Mouse (Mus musculus) embryonic facial prominence, embryonic 15.5 days (tissue): Measurements from ENCODE around the gene Gm9944. TPM values are rescaled to one million over a fixed set of nuclear protein-coding genes. Genes with fewer than 3 reads are reported as not detected.

Experiments used
- ATAC-seq: fragments of 200-750 bp; cut with Nextera tagmentation; 2 replicates; pipeline ENCODE4 v1.8.0; 2017; ENCODE audit warnings: low read depth, moderate TSS enrichment; ENCODE audit not compliant: insufficient number of reproducible peaks, low FRiP score, low TSS enrichment
- H3K27ac ChIP-seq: fragments of 300-500 bp; sonication (generic); replicated peaks from 2 replicates; pipeline ENCODE4 v1.5.1; 2015; ENCODE audit warnings: mild to moderate bottlenecking, inconsistent platforms
- H3K27me3 ChIP-seq: fragments of 300-500 bp; sonication (generic); 2 replicates; pipeline ENCODE4 v1.6.1; 2015; ENCODE audit warnings: inconsistent platforms
- H3K36me3 ChIP-seq: fragments of 300-500 bp; sonication (generic); 2 replicates; pipeline ENCODE4 v1.6.1; 2015; ENCODE audit warnings: mild to moderate bottlenecking, inconsistent platforms
- H3K4me1 ChIP-seq: fragments of 300-500 bp; sonication (generic); 2 replicates; pipeline ENCODE4 v1.6.1; 2015; ENCODE audit warnings: inconsistent platforms
- H3K4me2 ChIP-seq: fragments of 300-500 bp; sonication (generic); replicated peaks from 2 replicates; pipeline ENCODE4 v1.6.1; 2015; ENCODE audit warnings: mild to moderate bottlenecking, inconsistent platforms
- H3K4me3 ChIP-seq: fragments of 300-500 bp; sonication (generic); replicated peaks from 2 replicates; pipeline ENCODE4 v1.5.1; 2015; ENCODE audit warnings: mild to moderate bottlenecking, inconsistent platforms
- H3K9ac ChIP-seq: fragments of 300-500 bp; sonication (generic); 2 replicates; pipeline ENCODE4 v1.6.1; 2015; ENCODE audit warnings: inconsistent platforms
- H3K9me3 ChIP-seq: fragments of 300-500 bp; sonication (generic); replicated peaks from 2 replicates; pipeline ENCODE4 v1.6.1; 2016; ENCODE audit warnings: inconsistent platforms
- WGBS: fragments of 180-500 bp; shearing (Covaris S2); methylation state at CpG from one replicate; pipeline ENCODE4 v1.1.7; 2015; 5-methylcytosine and 5-hydroxymethylcytosine counted together
- polyA plus RNA-seq: library from polyadenylated mRNA; unstranded; fragments of >200 nt; fragmentation: Nextera tagmentation; extraction: Ambion mirVana; gene quantifications from 2 replicates; pipeline ENCODE4 v1.2.1, GENCODE M21; 2015

Gm9944 gene
- polyA plus RNA-seq, 1 experiment from 2014 or later = not detected

DNA sequence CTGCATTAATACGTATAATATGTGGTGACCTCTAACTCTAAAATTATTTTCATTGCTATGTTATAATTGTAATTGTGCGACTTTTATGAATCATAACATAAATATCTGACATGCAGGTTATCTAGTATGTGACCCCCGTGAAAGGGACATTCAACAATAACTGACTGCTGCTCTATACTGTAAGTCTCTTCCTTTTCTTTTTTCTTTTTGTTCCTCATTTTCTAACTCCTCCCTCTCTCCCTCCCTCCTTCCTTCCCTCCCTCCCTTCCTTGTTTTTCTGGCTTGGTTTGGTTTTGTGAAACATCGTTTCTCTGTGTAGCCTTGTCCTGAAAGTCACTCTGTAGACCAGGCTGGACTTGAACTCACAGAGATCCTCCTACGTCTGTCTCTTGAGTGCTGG is 28.5 kb downstream of the Gm9944 start:
- 69% methylated on average over 5 of the region's 5 CpGs for WGBS
- no peaks in the 10 kb centered on the region for H3K4me1 ChIP-seq
- no peak overlapping the region for H3K27ac ChIP-seq
- H3K27me3 ChIP-seq = no peaks in the 10 kb centered on the region
- no peaks in the 10 kb centered on the region for H3K9me3 ChIP-seq
- ATAC-seq = no peak
- H3K4me3 ChIP-seq = no peak overlapping the region
- H3K9ac ChIP-seq = no peak overlapping the region
- H3K4me2 ChIP-seq = no peak overlapping the region
- H3K36me3 ChIP-seq = no peaks in the 10 kb centered on the region

DNA sequence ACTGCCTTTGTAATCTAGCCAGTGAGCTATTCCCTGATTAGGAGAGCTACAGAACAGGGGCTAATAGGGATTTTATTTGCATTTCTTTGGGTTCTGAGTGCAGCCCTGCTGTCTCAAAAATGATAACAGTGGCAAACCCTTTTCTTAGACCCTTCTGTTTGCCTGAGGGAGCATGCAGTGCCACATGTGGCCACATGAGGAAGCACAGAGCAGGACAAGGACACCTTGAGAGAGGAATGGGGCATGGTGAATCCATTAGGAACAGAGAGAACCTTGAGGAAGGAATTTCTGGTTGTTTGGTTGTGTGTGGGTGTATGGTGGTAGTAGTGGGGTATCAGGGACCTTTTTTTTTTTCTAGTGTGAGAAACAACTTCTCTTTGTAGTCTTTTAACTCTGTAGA is 32.5 kb downstream of the Gm9944 start:
- Histone ChIP-seq H3K36me3 (no peaks in the 10 kb centered on the region), H3K9ac (no peak overlapping the region), H3K27me3 (no peaks in the 10 kb centered on the region), H3K27ac (no peak overlapping the region), H3K9me3 (0 out of 2 replicates have a peak, but pooled peaks cover 3% of the 10 kb centered on the region), H3K4me1 (no peaks in the 10 kb centered on the region), H3K4me3 (no peak overlapping the region), H3K4me2 (no peak overlapping the region)
- no peak for ATAC-seq

DNA sequence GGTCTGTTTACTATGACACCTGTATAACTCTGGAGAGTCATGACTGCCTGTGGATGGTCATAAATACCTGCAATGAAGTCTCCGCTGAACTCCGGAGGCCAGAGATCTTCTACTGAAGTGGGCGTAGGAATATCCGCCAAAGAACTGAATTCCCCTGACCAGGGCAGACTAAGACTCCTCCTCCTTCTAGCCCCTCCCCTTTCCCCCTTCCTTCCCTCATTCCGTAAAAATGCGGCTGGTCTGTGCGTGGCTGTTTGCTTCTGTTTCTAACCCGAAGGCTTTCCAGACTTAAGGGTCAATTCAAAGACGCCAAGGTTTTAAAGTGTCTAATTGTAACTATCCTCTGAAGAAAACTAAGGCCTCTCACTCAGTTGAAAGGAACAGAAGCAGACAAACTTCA is 44.8 kb downstream of the Gm9944 start, which contains the start of gene Pramef12:
Pramef12 (minus strand) TSS at position 175 of the 400 bp plus-strand sequence.
- H3K9ac ChIP-seq = no peak within 1 kb of the TSS
- H3K9me3 ChIP-seq = no peaks in the 10 kb centered on the region; the same call in 1 of the 2 replicates
- H3K27me3 ChIP-seq = no peaks in the 10 kb centered on the region
- H3K4me3 ChIP-seq = no peak within 1 kb of the TSS
- no peak within 1 kb of the TSS for H3K27ac ChIP-seq
- no peak within 1 kb of the TSS for H3K4me2 ChIP-seq
- ATAC-seq = no peak
- H3K36me3 ChIP-seq = no peaks in the 10 kb centered on the region
- 73% methylated on average over 9 of the region's 9 CpGs for WGBS
- no peaks in the 10 kb centered on the region for H3K4me1 ChIP-seq

DNA sequence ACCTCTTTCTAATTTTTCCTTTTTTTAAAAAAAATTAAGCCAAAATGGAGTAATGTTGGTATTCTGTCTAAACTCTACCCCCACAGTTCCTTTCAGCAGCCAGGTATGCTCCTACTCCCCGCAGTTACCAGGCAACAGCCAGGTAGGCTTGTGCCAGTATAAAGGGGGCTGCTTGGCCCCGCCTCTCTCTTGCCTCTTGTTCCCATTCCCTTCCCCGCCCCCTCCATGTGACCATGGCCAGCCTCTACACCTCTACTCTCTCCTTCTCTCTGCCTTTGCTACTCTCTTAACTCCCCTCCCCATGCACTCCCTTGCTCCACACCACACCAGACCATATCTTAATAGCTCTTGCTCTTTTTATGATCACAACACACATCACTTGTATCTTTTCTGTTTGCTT is 46.9 kb downstream of the Gm9944 start:
- WGBS = 65% methylated on average over 3 of the region's 3 CpGs
- ATAC-seq = no peak
- no peaks in the 10 kb centered on the region for H3K36me3 ChIP-seq
- H3K27ac ChIP-seq = no peak overlapping the region
- H3K9me3 ChIP-seq = no peaks in the 10 kb centered on the region; the same call in 1 of the 2 replicates
- no peaks in the 10 kb centered on the region for H3K4me1 ChIP-seq
- H3K4me2 ChIP-seq = no peak overlapping the region
- H3K4me3 ChIP-seq = no peak overlapping the region
- H3K27me3 ChIP-seq = no peaks in the 10 kb centered on the region
- H3K9ac ChIP-seq = no peak overlapping the region

DNA sequence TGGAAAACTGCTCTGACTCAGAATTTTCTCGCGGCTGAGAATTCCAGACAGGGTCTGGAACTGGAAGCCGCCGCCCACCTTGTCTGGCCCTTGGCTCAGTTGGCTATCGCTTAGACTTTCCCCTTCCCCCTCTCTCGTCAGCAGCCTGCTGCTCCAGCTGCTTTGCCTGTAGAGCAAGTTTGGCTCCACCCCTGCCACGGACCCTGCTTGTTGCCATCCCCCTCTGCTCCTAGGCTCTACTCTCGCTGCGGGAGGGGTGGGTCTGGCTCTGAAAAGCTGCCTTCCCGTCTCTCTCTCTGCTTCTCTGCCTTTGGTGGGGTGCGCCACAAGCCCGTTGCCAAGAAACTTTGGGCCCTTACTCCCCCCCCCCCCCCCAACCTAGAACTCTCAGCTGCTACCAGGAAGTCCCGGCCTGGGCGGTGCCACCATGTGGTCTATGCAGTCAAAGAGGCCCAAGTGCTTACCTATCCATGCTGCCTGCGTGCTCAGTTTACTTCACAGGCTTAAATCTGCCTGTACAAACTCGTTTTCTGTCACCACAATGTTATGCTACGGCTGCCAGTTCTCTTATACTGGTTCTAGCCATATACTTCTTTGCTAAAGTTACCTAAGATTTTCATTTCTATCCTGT is 48.5 kb downstream of the Gm9944 start:
- WGBS = 5% methylated on average over 17 of the region's 17 CpGs
- Histone ChIP-seq H3K4me1 (no peaks in the 10 kb centered on the region), H3K36me3 (no peaks in the 10 kb centered on the region), H3K9ac (no peak overlapping the region), H3K4me3 (peak overlapping the region; percentile 29), H3K9me3 (no peaks in the 10 kb centered on the region), H3K27ac (peak overlapping the region; percentile 72), H3K4me2 (peak overlapping the region; percentile 48), H3K27me3 (no peaks in the 10 kb centered on the region)
- ATAC-seq = peak; percentile 68; the same call in 1 of the 2 replicates

Other genes starting within 250 kb of the Gm9944 start
- gene C87977, start 240.0 kb downstream of the Gm9944 start, polyA plus RNA-seq = not detected in 2 replicates
- gene Pramel5, start 172.8 kb downstream of the Gm9944 start, polyA plus RNA-seq = not detected in 2 replicates
- gene Gm13128, start 123.1 kb downstream of the Gm9944 start, polyA plus RNA-seq = not detected in 2 replicates
- gene Gm13119, start 95.4 kb downstream of the Gm9944 start, polyA plus RNA-seq = not detected in 2 replicates
- gene Pramef20, start 75.4 kb downstream of the Gm9944 start, polyA plus RNA-seq = not detected in 2 replicates
- gene Pramef12, start 44.9 kb downstream of the Gm9944 start, polyA plus RNA-seq = 0.29 and 0.67 TPM in 2 replicates
- 0.17 TPM in 1 of 2 replicates, not detected in the other for gene 1700012P22Rik, start 14.5 kb downstream of the Gm9944 start, polyA plus RNA-seq
- 0.07 TPM in 1 of 2 replicates, not detected in the other for gene Aadacl3, start 10.4 kb upstream of the Gm9944 start, polyA plus RNA-seq
- gene 9430007A20Rik, start 66.5 kb upstream of the Gm9944 start, polyA plus RNA-seq = not detected in 2 replicates
- not detected in 2 replicates for gene Gm13124, start 111.8 kb upstream of the Gm9944 start, polyA plus RNA-seq
- gene Aadacl4, start 160.4 kb upstream of the Gm9944 start, polyA plus RNA-seq = not detected in 2 replicates
- gene Gm436, start 233.1 kb upstream of the Gm9944 start, polyA plus RNA-seq = not detected in 2 replicates